In genomic region chr11:97697199-97697890, GRCm38 (mm10) we compare ENCODE assay signal across 11 mouse cellular contexts. TPM values are rescaled to one million over a fixed set of nuclear protein-coding genes. Genes with fewer than 3 reads are reported as not detected.
DNase-seq lines count a peak whose midpoint lies in the region; ATAC-seq and TF ChIP-seq lines count a peak whose summit lies in the region.
"Had no signal": no experiment of that assay in that cellular context is flagged by ENCODE, and none has a peak within 500 bp of the region (broad histone marks: within the 10 kb centered on the region; RNA-seq: fewer than 3 reads in every experiment).

No protein-coding gene starts in this region.

- no peak for ATAC-seq in kidney, postnatal 0 days (replicated peaks; ENCODE audit: low FRiP score, low read depth)
- ATAC-seq in forebrain, embryonic 11.5 days (replicated peaks; ENCODE audit: low FRiP score) = no peak
- no peak for ATAC-seq in limb, embryonic 11.5 days (ENCODE audit: insufficient number of reproducible peaks, low FRiP score, low TSS enrichment, low read depth)
- no peak for ATAC-seq in neural tube, embryonic 13.5 days (ENCODE audit: low read depth)
- no peak for ATAC-seq in granulocyte monocyte progenitor cell, adult 5-6 weeks (replicated peaks; ENCODE audit: poor library complexity, severe bottlenecking)
- ATAC-seq: inflammation-experienced regulatory T-cells, adult 6 months; Patski had no signal

- no peaks in the 10 kb centered on the region for H3K9me3 ChIP-seq in kidney, postnatal 0 days (replicated peaks; ENCODE audit: low read length)
- no peaks in the 10 kb centered on the region for H3K9me3 ChIP-seq in forebrain, embryonic 11.5 days (ENCODE audit: control insufficient read depth, low read length)
- no peaks in the 10 kb centered on the region for H3K9me3 ChIP-seq in limb, embryonic 11.5 days (ENCODE audit: control insufficient read depth, low read length)
- H3K9me3 ChIP-seq in neural tube, embryonic 13.5 days = no peaks in the 10 kb centered on the region

- peaks cover 35% of the 10 kb centered on the region for H3K4me1 ChIP-seq in kidney, postnatal 0 days (replicated peaks; ENCODE audit: insufficient read depth, low read length)
- H3K4me1 ChIP-seq in forebrain, embryonic 11.5 days (replicated peaks; ENCODE audit: control insufficient read depth, insufficient read depth, low read length) = peaks cover 38% of the 10 kb centered on the region
- H3K4me1 ChIP-seq in limb, embryonic 11.5 days (ENCODE audit: control insufficient read depth, insufficient read depth, low read length) = peaks cover 33% of the 10 kb centered on the region
- peaks cover 69% of the 10 kb centered on the region for H3K4me1 ChIP-seq in neural tube, embryonic 13.5 days (replicated peaks)

- WGBS in kidney, postnatal 0 days = 43% methylated on average over 11 of the region's 11 CpGs
- WGBS in forebrain, embryonic 11.5 days = 58% methylated on average over 11 of the region's 11 CpGs
- WGBS in limb, embryonic 11.5 days = 60% methylated on average over 11 of the region's 11 CpGs
- 58% methylated on average over 11 of the region's 11 CpGs for WGBS in neural tube, embryonic 13.5 days

- no peak for TF ChIP-seq CTCF in kidney, postnatal 0 days (IDR thresholded peaks at IDR 0.05; ENCODE audit: low read depth)

- DNase-seq in kidney, postnatal 0 days (ENCODE audit: low spot score) = no peak
- no peak for DNase-seq in kidney, adult 18-20 months
- DNase-seq in forebrain, embryonic 11.5 days (ENCODE audit: low spot score) = no peak
- DNase-seq in limb, embryonic 11.5 days (ENCODE audit: low spot score) = no peak
- DNase-seq in layer of hippocampus, adult 9-10 months (ENCODE audit: low spot score) = no peak
- no peak for DNase-seq in adrenal gland, adult 2 months
- DNase-seq: cerebellum, postnatal 36 days had no signal

- H3K36me3 ChIP-seq in kidney, postnatal 0 days (ENCODE audit: insufficient read depth, low read length) = peaks cover 11% of the 10 kb centered on the region; the same call in 1 of the 2 replicates
- H3K36me3 ChIP-seq in forebrain, embryonic 11.5 days (ENCODE audit: control insufficient read depth, insufficient read depth, low read length) = no peaks in the 10 kb centered on the region
- H3K36me3 ChIP-seq in limb, embryonic 11.5 days (ENCODE audit: control insufficient read depth, insufficient read depth, low read length) = peaks cover 6% of the 10 kb centered on the region; the same call in 1 of the 2 replicates
- H3K36me3 ChIP-seq in neural tube, embryonic 13.5 days = peaks cover 11% of the 10 kb centered on the region

- no peaks in the 10 kb centered on the region for H3K27me3 ChIP-seq in kidney, postnatal 0 days (ENCODE audit: insufficient read depth, low read length)
- H3K27me3 ChIP-seq in forebrain, embryonic 11.5 days (ENCODE audit: control insufficient read depth, insufficient read depth, low read length) = no peaks in the 10 kb centered on the region
- no peaks in the 10 kb centered on the region for H3K27me3 ChIP-seq in limb, embryonic 11.5 days (ENCODE audit: control insufficient read depth, insufficient read depth, low read length)
- no peaks in the 10 kb centered on the region for H3K27me3 ChIP-seq in neural tube, embryonic 13.5 days
- H3K27me3 ChIP-seq: Patski had no signal

- no peak overlapping the region for H3K9ac ChIP-seq in kidney, postnatal 0 days (ENCODE audit: low read depth, low read length)
- peak overlapping the region; percentile 92 for H3K9ac ChIP-seq in forebrain, embryonic 11.5 days (ENCODE audit: low read length)
- H3K9ac ChIP-seq in limb, embryonic 11.5 days (ENCODE audit: low read length) = no peak overlapping the region; the same call in 1 of the 2 replicates
- H3K9ac ChIP-seq in neural tube, embryonic 13.5 days = peak overlapping the region; percentile 97

- peak overlapping the region; percentile 98; the same call in 1 of the 2 replicates for H3K27ac ChIP-seq in kidney, postnatal 0 days
- H3K27ac ChIP-seq in forebrain, embryonic 11.5 days (ENCODE audit: low read depth, low read length) = peak overlapping the region; percentile 4
- peak overlapping the region; percentile 97 for H3K27ac ChIP-seq in limb, embryonic 11.5 days (replicated peaks; ENCODE audit: low read depth, low read length)
- peak overlapping the region; percentile 99 for H3K27ac ChIP-seq in neural tube, embryonic 13.5 days (replicated peaks)

- H3K4me3 ChIP-seq in kidney, postnatal 0 days (replicated peaks; ENCODE audit: low read depth, low read length) = peak overlapping the region; percentile 93
- H3K4me3 ChIP-seq in forebrain, embryonic 11.5 days (ENCODE audit: low read depth, low read length) = peak overlapping the region; percentile 76
- H3K4me3 ChIP-seq in limb, embryonic 11.5 days (ENCODE audit: low read depth, low read length) = peak overlapping the region; percentile 76
- H3K4me3 ChIP-seq in neural tube, embryonic 13.5 days = peak overlapping the region; percentile 82

- H3K4me2 ChIP-seq in kidney, postnatal 0 days (ENCODE audit: low read length) = peak overlapping the region; percentile 93
- peak overlapping the region; percentile 86 for H3K4me2 ChIP-seq in forebrain, embryonic 11.5 days (ENCODE audit: low read depth, low read length, severe bottlenecking)
- H3K4me2 ChIP-seq in limb, embryonic 11.5 days (ENCODE audit: low read depth, severe bottlenecking) = peak overlapping the region; percentile 84
- peak overlapping the region; percentile 91 for H3K4me2 ChIP-seq in neural tube, embryonic 13.5 days

RNA-seq across cellular contexts. Expression of gene Pcgf2, which starts 3.0 kb away (rescaled TPM):
- polyA plus RNA-seq in kidney, postnatal 0 days (2015; fragmentation: Nextera tagmentation; extraction: Ambion mirVana) = 10.4 and 11.4 TPM in 2 replicates
- polyA plus RNA-seq in forebrain, embryonic 11.5 days (2014; fragmentation: Nextera tagmentation; extraction: Ambion mirVana) = 24.2 and 25.9 TPM in 2 replicates
- polyA plus RNA-seq in limb, embryonic 11.5 days (2014; fragmentation: Nextera tagmentation; extraction: Ambion mirVana) = 23.3 and 25.4 TPM in 2 replicates
- polyA plus RNA-seq in neural tube, embryonic 13.5 days (2015; fragmentation: Nextera tagmentation; extraction: Ambion mirVana) = 20.4 and 22.6 TPM in 2 replicates
- total RNA-seq in granulocyte monocyte progenitor cell, adult 5-6 weeks (2014; fragmentation: Nextera tagmentation) = 6.3 and 14.3 TPM in 2 replicates
- total RNA-seq in granulocyte monocyte progenitor cell, adult 5-6 weeks (2017) = 1.8 and 2.8 TPM in 2 replicates
- total RNA-seq in adrenal gland, adult 2 months (2021) = 10 to 100 TPM; 19.8 to 26.1 TPM
- 89.5 and 107 TPM in 2 replicates for polyA plus RNA-seq in adrenal gland, adult 2 months (2012; rRNA removed)

RNA-seq across cellular contexts. Expression of gene Psmb3, which starts 5.9 kb away (rescaled TPM):
- polyA plus RNA-seq in kidney, postnatal 0 days (2015; fragmentation: Nextera tagmentation; extraction: Ambion mirVana) = 504 and 541 TPM in 2 replicates
- 463 and 510 TPM in 2 replicates for polyA plus RNA-seq in forebrain, embryonic 11.5 days (2014; fragmentation: Nextera tagmentation; extraction: Ambion mirVana)
- 546 and 550 TPM in 2 replicates for polyA plus RNA-seq in limb, embryonic 11.5 days (2014; fragmentation: Nextera tagmentation; extraction: Ambion mirVana)
- polyA plus RNA-seq in neural tube, embryonic 13.5 days (2015; fragmentation: Nextera tagmentation; extraction: Ambion mirVana) = 444 and 473 TPM in 2 replicates
- 181 and 283 TPM in 2 replicates for total RNA-seq in granulocyte monocyte progenitor cell, adult 5-6 weeks (2014; fragmentation: Nextera tagmentation)
- 168 and 196 TPM in 2 replicates for total RNA-seq in granulocyte monocyte progenitor cell, adult 5-6 weeks (2017)
- total RNA-seq in adrenal gland, adult 2 months (2021) = 100 to 1,000 TPM; 224 to 239 TPM
- polyA plus RNA-seq in adrenal gland, adult 2 months (2012; rRNA removed) = 247 and 261 TPM in 2 replicates

RNA-seq across cellular contexts. Expression of gene Cisd3, which starts 11.7 kb away (rescaled TPM):
- polyA plus RNA-seq in kidney, postnatal 0 days (2015; fragmentation: Nextera tagmentation; extraction: Ambion mirVana) = 69.2 and 70.9 TPM in 2 replicates
- polyA plus RNA-seq in forebrain, embryonic 11.5 days (2014; fragmentation: Nextera tagmentation; extraction: Ambion mirVana) = 13.5 and 14.0 TPM in 2 replicates
- polyA plus RNA-seq in limb, embryonic 11.5 days (2014; fragmentation: Nextera tagmentation; extraction: Ambion mirVana) = 8.8 and 10.9 TPM in 2 replicates
- 32.9 and 40.5 TPM in 2 replicates for polyA plus RNA-seq in neural tube, embryonic 13.5 days (2015; fragmentation: Nextera tagmentation; extraction: Ambion mirVana)
- 48.1 and 62.9 TPM in 2 replicates for total RNA-seq in granulocyte monocyte progenitor cell, adult 5-6 weeks (2014; fragmentation: Nextera tagmentation)
- 0.82 and 6.5 TPM in 2 replicates for total RNA-seq in granulocyte monocyte progenitor cell, adult 5-6 weeks (2017)
- total RNA-seq in adrenal gland, adult 2 months (2021) = 100 to 1,000 TPM; 183 to 265 TPM
- polyA plus RNA-seq in adrenal gland, adult 2 months (2012; rRNA removed) = 61.6 and 66.4 TPM in 2 replicates

RNA-seq across cellular contexts. Expression of gene Mllt6, which starts 34.1 kb away (rescaled TPM):
- polyA plus RNA-seq in kidney, postnatal 0 days (2015; fragmentation: Nextera tagmentation; extraction: Ambion mirVana) = 2.3 TPM in 2 replicates
- 3.4 and 4.9 TPM in 2 replicates for polyA plus RNA-seq in forebrain, embryonic 11.5 days (2014; fragmentation: Nextera tagmentation; extraction: Ambion mirVana)
- polyA plus RNA-seq in limb, embryonic 11.5 days (2014; fragmentation: Nextera tagmentation; extraction: Ambion mirVana) = 4.0 and 4.1 TPM in 2 replicates
- polyA plus RNA-seq in neural tube, embryonic 13.5 days (2015; fragmentation: Nextera tagmentation; extraction: Ambion mirVana) = 3.2 and 3.4 TPM in 2 replicates
- total RNA-seq in granulocyte monocyte progenitor cell, adult 5-6 weeks (2014; fragmentation: Nextera tagmentation) = 5.7 and 8.5 TPM in 2 replicates
- 4.9 and 6.5 TPM in 2 replicates for total RNA-seq in granulocyte monocyte progenitor cell, adult 5-6 weeks (2017)
- total RNA-seq in adrenal gland, adult 2 months (2021) = 10 to 100 TPM; 30.6 to 51.2 TPM
- 73.0 and 85.8 TPM in 2 replicates for polyA plus RNA-seq in adrenal gland, adult 2 months (2012; rRNA removed)

RNA-seq across cellular contexts. Expression of gene Pip4k2b, which starts 47.2 kb away (rescaled TPM):
- polyA plus RNA-seq in kidney, postnatal 0 days (2015; fragmentation: Nextera tagmentation; extraction: Ambion mirVana) = 1.5 TPM in 2 replicates
- 1.8 and 1.9 TPM in 2 replicates for polyA plus RNA-seq in forebrain, embryonic 11.5 days (2014; fragmentation: Nextera tagmentation; extraction: Ambion mirVana)
- 1.9 and 2.1 TPM in 2 replicates for polyA plus RNA-seq in limb, embryonic 11.5 days (2014; fragmentation: Nextera tagmentation; extraction: Ambion mirVana)
- polyA plus RNA-seq in neural tube, embryonic 13.5 days (2015; fragmentation: Nextera tagmentation; extraction: Ambion mirVana) = 3.7 and 4.4 TPM in 2 replicates
- 23.4 and 28.1 TPM in 2 replicates for total RNA-seq in granulocyte monocyte progenitor cell, adult 5-6 weeks (2014; fragmentation: Nextera tagmentation)
- 16.6 and 20.8 TPM in 2 replicates for total RNA-seq in granulocyte monocyte progenitor cell, adult 5-6 weeks (2017)
- total RNA-seq in adrenal gland, adult 2 months (2021) = 10 to 100 TPM; 26.9 to 27.2 TPM
- polyA plus RNA-seq in adrenal gland, adult 2 months (2012; rRNA removed) = 12.8 and 14.7 TPM in 2 replicates

Comparison
In these comparisons a context has a peak if more than half of its experiments do, and no peak if none do; other contexts are left out.
1. H3K27ac ChIP-seq: peak in every context shown above with its lines; median percentile 99 in neural tube, embryonic 13.5 days; 98 in kidney, postnatal 0 days; 97 in limb, embryonic 11.5 days; 4 in forebrain, embryonic 11.5 days.
2. H3K9ac ChIP-seq: peak in forebrain, embryonic 11.5 days (single experiment) and neural tube, embryonic 13.5 days (single experiment); none in kidney, postnatal 0 days (single experiment) and limb, embryonic 11.5 days (single experiment).
3. Peak in every context shown above with its lines, with median percentiles within 50 percentile points of each other: H3K4me2 ChIP-seq and H3K4me3 ChIP-seq.